Mouse (Mus musculus) MEL (cell line): Measurements from ENCODE around the gene Snrnp27.
A peak's percentile ranks its signal among the peaks of the same experiment; 100 is the strongest.

Experiments used
- CTCF ChIP-seq, 3 experiments: IDR thresholded peaks in 2 of 3; conservative IDR thresholded peaks in 1 of 3; 2 replicates each; pipeline ENCODE4 v1.5.1; 2011 to 2012; ENCODE audit warnings: low read length in 3 of 3, low read depth in 2 of 3, mild to moderate bottlenecking in 2 of 3, improper control_type of control experiment in 1 of 3, inconsistent platforms in 1 of 3, mixed read lengths in 1 of 3, moderate library complexity in 1 of 3; ENCODE audit not compliant: control insufficient read depth in 1 of 3, insufficient read depth in 1 of 3, poor library complexity in 1 of 3, severe bottlenecking in 1 of 3
- E2F4 ChIP-seq: IDR thresholded peaks from 2 replicates; pipeline ENCODE4 v1.6.1; 2011; ENCODE audit warnings: low read depth, low read length, improper control_type of control experiment, borderline replicate concordance
- GABPA ChIP-seq: IDR thresholded peaks from 2 replicates; pipeline ENCODE4 v1.6.1; 2012; ENCODE audit warnings: low read depth, mild to moderate bottlenecking, inconsistent platforms, low read length, improper control_type of control experiment, moderate library complexity
- POLR2AphosphoS5 ChIP-seq: IDR thresholded peaks from 2 replicates; pipeline ENCODE4 v1.6.1; 2012; ENCODE audit warnings: low read depth, borderline replicate concordance, mild to moderate bottlenecking, inconsistent platforms, low read length, moderate library complexity, mixed read lengths
- RCOR1 ChIP-seq: IDR thresholded peaks from 2 replicates; pipeline ENCODE4 v1.6.1; 2012; ENCODE audit warnings: low read depth, mild to moderate bottlenecking, inconsistent platforms, low read length, improper control_type of control experiment
- UBTF ChIP-seq: IDR thresholded peaks from 2 replicates; pipeline ENCODE4 v1.6.1; 2012; ENCODE audit warnings: low read depth, mild to moderate bottlenecking, inconsistent platforms, low read length, improper control_type of control experiment, moderate library complexity, borderline replicate concordance; ENCODE audit not compliant: insufficient read depth
- ZNF384 ChIP-seq: IDR thresholded peaks from 2 replicates; pipeline ENCODE4 v1.6.1; 2012; ENCODE audit warnings: low read depth, mild to moderate bottlenecking, inconsistent platforms, low read length, improper control_type of control experiment

DNA sequence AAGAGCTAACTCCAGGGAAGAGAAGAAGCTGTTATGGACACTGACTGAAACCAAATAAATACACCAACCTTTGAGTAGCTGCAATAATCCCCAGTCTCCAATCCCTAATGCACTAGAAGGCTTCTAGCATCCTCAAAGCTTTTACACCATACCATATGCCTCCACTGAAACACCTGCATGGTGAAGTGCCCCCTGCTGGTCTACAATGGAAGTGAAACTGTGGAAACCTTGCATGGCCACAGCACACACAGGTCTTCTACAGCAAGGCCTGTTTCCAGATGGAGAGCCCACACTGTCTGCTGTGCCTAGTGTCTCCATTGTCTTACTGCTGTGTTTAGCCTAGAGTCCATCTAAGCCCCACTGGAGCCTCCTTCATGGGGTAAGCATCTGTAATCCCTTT is 10.1 kb upstream of the Snrnp27 start:
- TF ChIP-seq ZNF384 = no peak
- TF ChIP-seq UBTF = no peak
- no peak for TF ChIP-seq RCOR1
- TF ChIP-seq GABPA = no peak
- peak; percentile 77 to 93 (median 86) for TF ChIP-seq CTCF (IDR thresholded peaks at IDR 0.05 in 2 of 3, conservative IDR thresholded peaks at IDR 0.05 in 1 of 3; ENCODE audit: control insufficient read depth in 1 of 3, insufficient read depth in 1 of 3, low read depth in 2 of 3, low read length in 3 of 3, poor library complexity in 1 of 3, severe bottlenecking in 1 of 3)
- TF ChIP-seq E2F4 = no peak
- TF ChIP-seq POLR2AphosphoS5 = no peak
